Mouse (Mus musculus) bone marrow, adult 2 months (tissue): Measurements from ENCODE around the gene Kalrn. TPM values are rescaled to one million over a fixed set of nuclear protein-coding genes. Genes with fewer than 3 reads are reported as not detected.

Experiments used
- H3K27ac ChIP-seq: fragments of 200-500 bp; 2 replicates; pipeline ENCODE4 v1.5.1; 2012; ENCODE audit warnings: low read depth, mild to moderate bottlenecking, control low read depth, inconsistent platforms, low read length; ENCODE audit not compliant: control insufficient read depth, poor library complexity, insufficient read depth
- H3K4me1 ChIP-seq: fragments of 200-500 bp; 2 replicates; pipeline ENCODE4 v1.6.1; 2011; ENCODE audit warnings: low read length; ENCODE audit not compliant: control insufficient read depth, insufficient read depth
- H3K4me3 ChIP-seq: fragments of 200-500 bp; replicated peaks from 2 replicates; pipeline ENCODE3; 2011; ENCODE audit warnings: mild to moderate bottlenecking, low read depth, low read length, control low read depth; ENCODE audit not compliant: control insufficient read depth
- CTCF ChIP-seq: fragments of 200-500 bp; IDR thresholded peaks from 2 replicates; pipeline ENCODE4 v1.5.1; 2011; ENCODE audit warnings: low read length, control low read depth; ENCODE audit not compliant: control insufficient read depth, insufficient read depth
- POLR2A ChIP-seq: fragments of 200-500 bp; IDR thresholded peaks from 2 replicates; pipeline ENCODE4 v1.6.1; 2011; ENCODE audit warnings: low read depth, mild to moderate bottlenecking, control low read depth, low read length, borderline replicate concordance; ENCODE audit not compliant: control insufficient read depth
- WGBS: fragments of 180-500 bp; shearing (Covaris S2); methylation state at CpG from one replicate; pipeline ENCODE4 v1.1.7; 2018; 5-methylcytosine and 5-hydroxymethylcytosine counted together
- polyA plus RNA-seq: library from polyadenylated mRNA; stranded (reverse); fragments of >200 nt; gene quantifications from 2 replicates; pipeline ENCODE4 v1.2.4, GENCODE M21; 2011; ENCODE audit warnings: low replicate concordance; ENCODE audit not compliant: missing spikeins, insufficient read depth, insufficient read length

The Kalrn gene
- polyA plus RNA-seq, 1 experiment, result 72.1 TPM

DNA sequence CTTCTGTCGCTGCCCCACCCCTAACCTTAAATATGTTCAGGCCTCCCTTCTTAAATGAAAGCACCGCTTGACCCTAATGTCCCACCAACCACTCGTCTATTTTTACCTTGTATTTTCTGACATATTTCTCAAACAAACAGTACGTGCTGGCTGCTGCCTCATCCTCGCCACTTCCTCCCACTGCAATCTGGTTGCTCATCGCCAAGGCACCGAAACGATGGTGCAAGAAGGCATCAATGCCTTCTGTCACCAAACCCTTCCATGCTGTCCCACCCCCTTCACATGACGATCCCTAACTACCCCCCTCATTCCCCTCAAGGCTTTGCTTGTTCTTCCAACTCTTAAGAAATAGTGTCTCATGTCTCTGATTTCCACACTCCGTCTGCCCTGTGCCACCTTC, 69.1 kb downstream of the Kalrn start:
- Histone ChIP-seq H3K27ac (no peak overlapping the region), H3K4me1 (no peaks in the 10 kb centered on the region; the same call in 1 of the 2 replicates), H3K4me3 (no peak overlapping the region)
- WGBS, result 52% methylated on average over 10 of the region's 10 CpGs
- TF ChIP-seq CTCF (no peak), POLR2A (no peak)

DNA sequence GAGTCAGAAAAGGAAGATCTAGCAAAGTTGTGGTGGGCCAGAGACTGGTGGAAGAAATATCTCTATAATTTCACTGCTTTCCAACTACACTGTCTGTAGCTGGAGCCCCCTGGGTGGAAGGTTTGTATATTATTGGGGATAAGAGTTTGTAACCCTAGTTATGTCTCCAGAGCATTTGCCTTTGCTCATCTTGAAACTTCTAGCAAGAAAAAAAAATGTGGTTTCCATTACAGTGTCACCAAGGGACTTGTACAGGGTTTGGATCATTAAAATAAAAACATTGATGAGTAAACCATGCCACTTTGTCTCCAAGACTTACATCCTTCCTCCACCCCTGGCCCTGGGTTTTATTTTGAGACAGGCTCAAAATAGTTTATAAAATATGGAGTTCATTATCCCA, 71.2 kb downstream of the Kalrn start:
- H3K4me3 ChIP-seq, result no peak overlapping the region
- no peak overlapping the region for H3K27ac ChIP-seq
- TF ChIP-seq CTCF, result no peak
- TF ChIP-seq POLR2A, result no peak
- H3K4me1 ChIP-seq, result no peaks in the 10 kb centered on the region

DNA sequence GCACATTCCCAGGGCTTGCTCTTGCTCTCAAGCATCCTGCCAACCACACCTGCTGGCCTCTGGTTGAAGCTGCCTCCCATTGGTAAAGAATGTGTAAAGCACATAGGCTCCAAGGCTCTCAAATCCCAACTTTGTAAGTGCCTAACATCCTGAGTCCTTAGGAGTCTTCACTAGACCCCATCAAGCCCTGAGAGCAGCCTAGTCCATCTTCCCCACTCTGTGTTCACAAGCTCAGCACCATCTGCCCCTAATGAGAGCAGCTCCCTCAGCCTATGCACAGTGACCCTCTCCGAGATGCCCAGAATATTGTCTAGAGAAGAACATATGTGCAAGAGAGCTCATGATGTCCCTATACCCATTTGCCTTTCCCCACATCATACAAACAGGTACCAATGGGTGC, 78.6 kb downstream of the Kalrn start:
- WGBS, result 84% methylated on average over 1 of the region's 1 CpGs
- H3K4me1 ChIP-seq, result no peaks in the 10 kb centered on the region
- TF ChIP-seq POLR2A (no peak), CTCF (no peak)
- H3K27ac ChIP-seq, result no peak overlapping the region
- no peak overlapping the region for H3K4me3 ChIP-seq

DNA sequence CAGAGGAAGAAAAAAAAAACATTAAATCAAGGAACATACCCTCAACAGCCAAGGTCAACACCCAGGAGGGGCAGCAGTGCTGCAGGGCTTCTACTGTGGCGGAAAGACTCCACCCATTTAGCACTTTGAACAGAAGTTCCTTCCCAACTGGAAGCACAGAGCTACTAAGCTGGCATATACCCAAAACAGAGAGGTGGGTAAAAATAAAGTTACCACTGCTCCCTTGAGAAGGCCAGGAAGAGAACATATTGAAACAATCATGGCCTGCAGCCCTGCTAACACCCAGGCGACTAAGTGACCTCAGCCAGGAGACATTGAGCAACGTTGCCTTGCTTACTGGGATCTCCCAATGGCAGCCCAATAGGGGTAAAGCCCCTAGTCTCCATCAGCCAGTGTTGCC, 79.4 kb downstream of the Kalrn start:
- no peak overlapping the region for H3K4me3 ChIP-seq
- no peak overlapping the region for H3K27ac ChIP-seq
- WGBS, result 64% methylated on average over 3 of the region's 3 CpGs
- H3K4me1 ChIP-seq, result no peaks in the 10 kb centered on the region
- no peak for TF ChIP-seq CTCF
- no peak for TF ChIP-seq POLR2A

DNA sequence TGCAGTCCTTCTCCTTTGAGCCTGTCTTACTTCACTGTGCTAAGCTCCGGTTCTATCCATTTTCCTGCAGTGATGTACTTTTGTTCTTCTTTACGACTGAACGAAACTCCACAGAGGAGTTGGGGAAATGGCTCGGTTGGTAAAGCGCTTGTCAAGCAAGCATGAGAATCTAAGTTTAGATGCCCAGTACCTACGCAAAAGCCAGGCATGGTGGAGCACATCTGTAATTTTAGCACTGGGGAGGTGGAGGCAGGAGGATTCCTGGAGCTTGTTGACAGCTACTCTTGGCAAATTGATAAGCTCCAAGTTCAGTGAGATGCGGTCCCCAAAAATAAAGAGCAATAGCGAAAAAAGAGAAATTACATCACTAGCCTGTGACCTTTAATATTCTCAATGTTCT, 82.1 kb downstream of the Kalrn start:
- H3K27ac ChIP-seq, result no peak overlapping the region
- no peaks in the 10 kb centered on the region for H3K4me1 ChIP-seq
- 73% methylated on average over 8 of the region's 8 CpGs for WGBS
- H3K4me3 ChIP-seq, result no peak overlapping the region
- TF ChIP-seq POLR2A, result no peak
- no peak for TF ChIP-seq CTCF

DNA sequence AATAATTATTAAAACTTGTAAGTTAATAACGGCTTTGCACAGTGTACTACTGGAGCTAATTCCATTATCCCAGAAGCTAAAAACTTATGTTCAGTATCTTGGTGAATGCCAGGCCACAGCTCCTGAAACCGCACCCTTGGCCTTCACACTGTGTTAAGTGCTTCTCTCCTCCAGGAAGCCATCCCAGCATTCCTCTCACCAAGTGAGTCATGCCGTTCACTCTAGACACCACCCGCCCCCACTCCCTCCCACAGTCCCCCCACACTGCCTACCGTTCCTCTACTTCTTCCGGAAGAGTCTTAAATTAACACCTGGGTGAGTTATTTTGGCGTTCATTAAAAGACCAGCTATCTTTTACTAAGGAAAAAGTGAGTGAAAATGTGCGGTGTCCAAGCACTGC, 82.8 kb downstream of the Kalrn start:
- 24% methylated on average over 8 of the region's 8 CpGs for WGBS
- no peak overlapping the region for H3K27ac ChIP-seq
- H3K4me1 ChIP-seq, result no peaks in the 10 kb centered on the region
- H3K4me3 ChIP-seq, result no peak overlapping the region
- TF ChIP-seq CTCF (no peak), POLR2A (no peak)

DNA sequence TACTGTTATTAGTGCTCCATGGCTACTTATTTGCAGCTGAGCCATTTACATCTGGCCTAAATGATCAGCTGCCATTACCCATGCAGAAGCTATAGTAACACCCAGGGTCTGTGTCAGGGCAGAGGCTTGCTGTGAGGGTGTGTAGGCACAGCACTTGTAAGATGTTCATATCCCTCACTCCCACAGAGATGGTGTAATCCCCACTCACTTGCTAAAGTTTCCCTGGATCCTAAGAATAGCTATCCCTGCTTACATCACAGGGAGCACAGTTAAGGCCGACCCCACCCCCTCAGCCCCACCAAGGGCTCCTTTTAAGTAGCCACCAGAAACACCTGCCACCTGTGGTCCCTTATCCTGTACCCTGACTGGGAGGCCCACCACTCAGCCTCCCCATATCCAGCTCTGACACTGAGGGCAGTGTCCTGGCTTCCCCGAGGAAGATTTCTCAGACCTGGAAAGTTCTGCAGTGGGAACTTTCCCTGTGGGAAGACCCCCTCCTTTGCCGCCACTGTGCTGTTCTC, 83.5 kb downstream of the Kalrn start:
- WGBS, result 68% methylated on average over 3 of the region's 3 CpGs
- H3K4me1 ChIP-seq, result no peaks in the 10 kb centered on the region
- H3K4me3 ChIP-seq, result no peak overlapping the region
- H3K27ac ChIP-seq, result no peak overlapping the region
- TF ChIP-seq POLR2A, result no peak

DNA sequence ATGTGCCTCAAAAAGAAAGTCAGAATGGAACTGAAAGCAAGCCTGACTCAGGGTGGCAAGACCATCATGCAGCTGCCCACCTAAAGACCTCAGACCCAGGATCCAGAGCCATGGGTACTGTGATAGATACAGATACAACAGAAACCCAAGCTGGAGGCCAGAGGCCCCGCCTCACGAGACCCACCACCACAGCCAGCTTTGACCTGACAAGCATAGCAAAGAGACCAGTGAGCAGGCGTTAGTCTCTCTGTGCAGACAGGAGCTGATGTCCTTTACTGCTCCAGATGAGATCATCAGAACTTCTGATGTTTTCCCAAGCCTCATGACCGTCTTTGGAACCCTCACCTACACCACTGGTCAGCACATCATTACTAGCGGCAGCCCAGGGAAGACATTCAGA, 85.5 kb downstream of the Kalrn start:
- H3K4me1 ChIP-seq, result no peaks in the 10 kb centered on the region
- H3K4me3 ChIP-seq, result no peak overlapping the region
- WGBS, result 80% methylated on average over 5 of the region's 5 CpGs
- TF ChIP-seq CTCF (no peak), POLR2A (no peak)
- H3K27ac ChIP-seq, result no peak overlapping the region

DNA sequence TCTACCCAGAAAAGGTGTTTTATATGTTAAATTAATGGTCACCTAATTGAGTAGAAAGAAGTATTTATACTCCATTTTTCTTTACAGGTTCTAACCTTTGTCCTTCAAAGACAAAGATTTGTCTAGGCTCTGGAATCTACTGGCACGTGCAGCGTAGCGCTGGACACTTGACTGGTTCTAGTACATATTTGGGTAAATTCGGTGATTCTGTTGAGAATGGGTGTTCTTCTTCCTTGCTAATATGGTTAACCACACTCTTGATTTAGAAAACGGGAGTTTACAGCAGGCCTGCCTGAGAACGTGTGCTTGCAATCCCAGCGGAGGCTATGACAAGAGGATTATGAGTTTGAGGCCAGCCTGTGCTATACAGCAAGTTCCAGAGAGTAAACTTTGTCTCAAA, 86.1 kb downstream of the Kalrn start:
- Histone ChIP-seq H3K4me1 (no peaks in the 10 kb centered on the region), H3K4me3 (no peak overlapping the region), H3K27ac (no peak overlapping the region)
- no peak for TF ChIP-seq CTCF
- 86% methylated on average over 7 of the region's 7 CpGs for WGBS
